Mouse (Mus musculus) B cell, adult 2 months (primary cell): ENCODE results near the gene Rhebl1.
A peak's percentile ranks its signal among the peaks of the same experiment; 100 is the strongest.

Experiments used
- DNase-seq, 2 experiments: peaks; one replicate each; pipeline ENCODE4 v3.0.0; 2022

The Rhebl1 gene

DNA sequence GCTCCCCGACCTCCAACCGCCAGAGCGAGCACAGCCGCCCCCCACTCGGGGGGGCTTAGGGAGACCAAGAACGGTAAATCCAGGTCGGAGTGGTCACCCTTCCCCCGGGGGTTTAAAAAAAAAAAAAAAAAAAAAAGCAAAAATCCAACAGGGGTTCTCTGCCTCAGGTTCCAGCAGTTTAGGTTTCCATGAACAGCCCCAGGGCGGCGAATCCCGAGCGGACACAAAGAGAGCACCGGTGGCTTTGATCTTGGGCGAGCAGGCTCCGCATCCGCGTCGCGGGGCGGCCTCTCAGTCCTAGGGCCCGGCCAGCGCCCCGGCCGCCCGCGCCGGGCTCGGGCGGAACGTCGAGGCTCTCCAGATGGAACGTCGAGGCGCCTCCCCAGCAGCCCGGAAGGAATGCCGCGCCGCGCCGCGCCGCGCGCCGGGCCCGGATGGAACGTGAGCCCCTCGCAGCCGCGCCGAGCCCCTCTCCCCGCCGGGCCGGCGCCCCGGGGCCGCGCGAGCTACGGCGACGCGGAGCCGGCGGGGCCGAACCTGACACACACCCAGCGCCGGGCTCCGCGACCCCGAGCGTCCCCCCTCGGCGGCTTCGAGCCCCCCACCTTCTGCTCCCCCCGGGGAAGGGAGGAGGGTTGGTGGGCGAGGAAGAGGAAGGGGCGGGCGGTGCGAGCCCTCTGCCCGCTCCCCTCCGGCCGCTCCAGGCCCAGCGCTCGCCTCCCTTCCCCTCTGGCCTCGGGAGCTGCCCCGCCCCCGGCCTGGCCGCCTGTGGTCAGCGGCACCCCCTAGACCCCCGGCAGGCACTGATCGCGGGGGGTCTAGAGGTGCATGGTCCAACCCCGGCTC is 23.0 kb downstream of the Rhebl1 start, which contains the start of gene Kmt2d:
Kmt2d (minus strand) TSS at position 135 of the 846 bp plus-strand sequence.
- peak in 1 of 2 experiments; percentile 31 for DNase-seq

DNA sequence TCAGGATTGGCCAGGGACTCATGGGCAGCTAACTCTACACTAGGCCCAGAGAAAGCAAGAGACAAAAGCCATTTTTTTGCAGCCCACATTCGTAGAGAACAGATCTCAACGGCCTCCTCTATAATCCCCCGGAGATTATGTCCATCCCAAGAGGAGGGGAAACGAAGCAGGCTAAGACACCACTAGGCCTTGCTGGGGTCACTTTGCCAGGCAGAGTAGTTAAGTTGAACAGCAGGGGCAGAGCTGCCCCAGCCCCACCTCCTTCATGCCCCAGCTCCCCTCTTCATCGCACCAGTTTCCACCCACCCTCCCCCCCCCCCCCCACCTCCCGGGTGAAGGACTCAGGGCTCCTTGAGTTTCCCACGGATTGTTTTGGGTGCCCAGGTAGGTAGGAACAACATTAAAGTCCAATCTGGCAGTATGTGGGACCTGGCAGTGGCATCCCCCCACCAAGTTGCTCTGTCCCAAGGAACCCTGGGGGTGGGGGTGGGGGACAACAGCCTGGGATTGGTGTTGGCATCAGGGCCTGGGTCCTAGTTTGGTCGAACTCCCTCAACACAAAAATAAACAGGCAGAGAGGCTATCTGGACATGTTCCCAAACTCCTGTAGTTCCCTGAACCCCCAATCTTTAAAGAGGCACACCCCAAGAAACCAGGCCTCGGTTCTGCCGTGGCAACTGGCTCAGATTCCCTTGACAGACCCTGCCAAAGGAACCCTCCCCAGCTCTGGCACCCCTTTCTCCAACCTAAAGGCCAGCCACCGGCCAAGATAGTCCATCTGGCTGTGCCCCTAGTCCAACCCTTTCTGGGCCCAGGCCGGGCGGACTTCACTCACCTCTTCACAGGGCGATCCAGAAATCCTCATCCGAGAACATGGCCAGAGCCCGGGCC is 23.9 kb downstream of the Rhebl1 start:
- DNase-seq, result peak in 1 of 2 experiments; percentile 10

DNA sequence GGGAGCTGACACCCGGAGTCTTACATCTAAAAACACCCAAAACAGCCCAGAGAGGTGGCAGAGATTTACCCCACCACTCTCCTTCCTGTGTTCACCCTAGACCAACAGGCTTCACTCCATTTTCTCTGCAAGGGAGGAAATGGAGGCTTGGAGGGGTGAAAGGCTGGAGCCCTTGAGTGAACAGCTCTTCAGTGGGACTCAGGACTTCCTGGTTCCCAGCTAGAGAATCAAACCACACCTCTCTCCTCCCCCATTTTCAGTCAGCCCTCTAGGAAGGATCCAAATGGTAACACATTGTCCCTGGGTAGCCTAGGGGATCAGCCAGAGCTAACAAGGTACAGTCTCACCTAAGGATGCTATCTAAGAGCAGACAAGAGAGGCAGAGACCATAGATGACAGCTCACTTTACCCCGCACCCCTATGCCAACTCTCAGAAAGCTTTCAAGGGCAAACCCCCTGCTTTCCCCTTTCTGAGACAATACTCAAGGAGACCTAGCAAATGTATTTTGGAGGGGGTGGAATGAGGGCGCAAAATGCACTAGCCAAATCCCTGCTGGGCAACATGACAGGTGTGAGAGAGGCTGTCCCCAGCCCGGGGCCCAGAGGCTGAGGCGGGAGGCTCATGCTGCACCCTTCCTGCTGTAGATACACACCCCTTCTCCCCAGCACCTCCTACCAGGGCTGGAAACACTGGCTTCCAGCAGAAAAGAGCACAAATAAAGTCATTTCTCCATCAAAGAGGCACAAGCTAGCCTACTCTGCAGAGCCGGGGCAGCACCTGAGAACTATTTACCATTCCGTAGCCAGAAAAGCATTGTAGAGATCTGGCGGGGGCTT is 24.8 kb downstream of the Rhebl1 start:
- no peak for DNase-seq

DNA sequence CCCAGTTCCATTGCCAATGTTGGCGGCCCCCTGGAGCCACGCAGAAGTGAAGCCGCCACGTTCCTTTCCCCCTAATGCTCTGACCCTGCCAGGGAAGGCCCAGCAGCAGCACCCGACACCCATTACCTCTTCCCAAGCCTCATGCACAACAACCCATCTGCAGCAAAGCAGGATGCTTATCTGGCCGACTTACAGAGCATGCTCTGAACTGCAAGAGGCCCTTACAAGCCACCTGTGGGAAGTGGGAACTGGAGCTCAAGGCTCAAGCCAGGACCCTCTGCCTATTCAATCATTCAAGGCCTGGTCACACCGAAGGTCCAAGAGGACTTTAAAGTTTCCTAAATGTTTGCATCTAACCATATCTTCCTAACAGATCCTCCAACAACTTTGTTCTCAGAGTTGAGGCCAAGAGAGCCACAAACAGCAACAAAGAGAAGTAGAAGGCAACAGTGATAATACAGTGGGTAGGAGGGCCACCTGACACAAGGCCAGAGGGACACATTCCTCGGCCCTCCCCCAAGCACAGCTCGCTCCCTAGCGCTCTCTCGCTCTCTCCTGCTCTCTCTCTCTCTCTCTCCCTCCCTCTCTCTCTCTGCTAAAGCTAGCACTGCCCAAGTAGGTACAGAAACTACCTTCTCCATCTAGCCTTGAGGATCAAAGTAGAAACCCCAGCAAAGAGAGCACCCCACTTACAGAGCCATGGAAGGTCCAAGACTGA is 25.8 kb downstream of the Rhebl1 start:
- no peak for DNase-seq

DNA sequence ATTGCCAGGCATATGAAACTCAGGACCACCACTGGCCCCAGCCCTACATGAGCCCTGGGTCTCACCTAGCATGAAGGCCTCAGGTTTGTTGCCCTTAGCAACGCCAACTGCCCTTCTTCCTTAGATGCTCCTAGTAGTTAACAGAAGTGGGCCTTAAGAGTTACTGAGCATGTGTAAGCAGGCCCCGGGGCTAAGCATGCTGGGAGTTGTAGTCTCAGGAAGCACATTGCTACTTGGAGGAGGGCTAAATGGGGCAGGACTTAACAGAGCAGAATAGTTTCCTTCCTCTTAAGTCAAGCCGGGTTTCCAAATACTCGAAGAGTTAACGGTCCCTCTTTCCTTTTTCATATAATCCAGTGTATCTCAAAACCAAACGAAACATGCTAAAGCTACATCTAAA is 27.0 kb downstream of the Rhebl1 start:
- DNase-seq, result peak; percentile 79 to 82

DNA sequence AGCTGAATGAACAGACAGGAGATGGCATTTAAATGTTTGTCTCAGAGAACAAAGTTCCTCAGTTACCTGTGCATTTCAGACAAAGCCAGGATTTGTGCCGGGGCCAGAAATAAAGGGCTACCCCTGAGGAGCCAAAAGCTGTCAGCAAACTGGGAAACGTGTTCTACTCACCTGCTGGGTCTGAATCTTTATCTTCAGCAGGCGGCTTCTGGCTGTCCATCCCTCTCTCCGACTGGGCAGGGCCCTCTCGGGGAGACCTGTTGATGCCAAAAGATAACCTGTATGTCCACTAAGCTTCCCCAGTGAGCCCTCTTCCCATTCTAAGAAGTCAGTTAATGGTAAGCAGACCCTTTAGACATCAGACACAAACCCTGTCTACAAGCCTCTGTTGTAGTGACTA is 27.8 kb downstream of the Rhebl1 start:
- no peak for DNase-seq

DNA sequence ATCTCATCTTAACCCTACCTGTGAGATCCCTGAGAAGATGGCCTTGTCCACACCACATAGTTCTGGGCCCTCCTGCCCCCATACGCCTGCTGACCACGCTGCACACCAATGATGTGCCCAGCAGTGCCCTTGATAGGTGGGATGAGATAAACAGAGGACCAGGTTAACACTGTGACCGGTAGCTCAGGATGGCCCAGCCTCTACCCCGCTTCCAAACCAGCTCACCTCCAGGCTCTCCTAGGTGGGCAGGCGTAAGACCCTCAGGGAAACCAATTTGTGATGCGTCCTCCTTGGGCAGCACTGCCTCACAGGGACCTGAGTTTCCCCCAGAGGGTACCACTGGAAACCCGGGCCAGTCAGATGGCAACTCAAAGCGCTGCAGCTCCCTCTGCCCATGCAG is 28.6 kb downstream of the Rhebl1 start:
- DNase-seq, result no peak

DNA sequence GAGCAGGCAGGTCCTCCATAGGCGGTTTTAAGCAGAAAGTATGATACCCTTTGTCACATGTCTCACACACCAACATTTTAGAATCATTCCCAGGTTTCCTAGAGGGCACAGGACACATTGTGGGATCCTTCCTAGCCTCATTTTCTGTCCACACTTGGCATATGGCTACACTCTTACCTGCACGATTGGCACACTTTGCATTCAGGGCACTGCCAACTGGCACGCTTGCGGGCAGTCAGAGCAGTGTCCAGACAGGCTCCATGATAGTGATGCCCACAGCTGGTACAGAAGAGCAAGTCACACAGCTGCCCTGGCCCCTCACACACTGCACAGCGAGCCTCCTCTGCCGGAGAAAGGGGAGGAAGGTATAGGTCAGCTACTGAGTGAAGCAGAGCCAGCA is 29.4 kb downstream of the Rhebl1 start:
- DNase-seq, result no peak

DNA sequence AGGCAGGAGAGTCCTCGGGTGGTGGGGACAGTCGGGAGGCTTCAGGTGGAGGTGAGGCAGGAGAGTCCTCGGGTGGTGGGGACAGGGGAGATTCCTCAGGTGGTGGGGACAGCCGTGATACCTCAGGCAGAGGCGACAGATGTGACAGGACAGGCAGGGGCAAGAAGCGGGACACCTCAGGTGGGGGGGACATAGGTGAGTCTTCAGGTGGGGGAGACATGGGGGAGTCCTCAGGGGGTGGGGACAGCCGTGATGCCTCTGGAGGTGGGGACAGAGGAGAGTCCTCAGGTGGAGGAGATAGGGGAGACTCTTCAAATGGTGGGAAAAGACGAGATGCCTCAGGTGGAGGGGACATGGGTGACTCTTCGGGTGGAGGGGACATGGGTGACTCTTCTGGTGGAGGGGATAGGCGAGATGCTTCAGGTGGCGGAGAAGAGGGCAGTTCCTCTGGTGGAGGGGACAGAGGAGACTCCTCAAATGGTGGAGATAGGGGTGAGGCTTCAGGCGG is 30.8 kb downstream of the Rhebl1 start:
- DNase-seq, result no peak

DNA sequence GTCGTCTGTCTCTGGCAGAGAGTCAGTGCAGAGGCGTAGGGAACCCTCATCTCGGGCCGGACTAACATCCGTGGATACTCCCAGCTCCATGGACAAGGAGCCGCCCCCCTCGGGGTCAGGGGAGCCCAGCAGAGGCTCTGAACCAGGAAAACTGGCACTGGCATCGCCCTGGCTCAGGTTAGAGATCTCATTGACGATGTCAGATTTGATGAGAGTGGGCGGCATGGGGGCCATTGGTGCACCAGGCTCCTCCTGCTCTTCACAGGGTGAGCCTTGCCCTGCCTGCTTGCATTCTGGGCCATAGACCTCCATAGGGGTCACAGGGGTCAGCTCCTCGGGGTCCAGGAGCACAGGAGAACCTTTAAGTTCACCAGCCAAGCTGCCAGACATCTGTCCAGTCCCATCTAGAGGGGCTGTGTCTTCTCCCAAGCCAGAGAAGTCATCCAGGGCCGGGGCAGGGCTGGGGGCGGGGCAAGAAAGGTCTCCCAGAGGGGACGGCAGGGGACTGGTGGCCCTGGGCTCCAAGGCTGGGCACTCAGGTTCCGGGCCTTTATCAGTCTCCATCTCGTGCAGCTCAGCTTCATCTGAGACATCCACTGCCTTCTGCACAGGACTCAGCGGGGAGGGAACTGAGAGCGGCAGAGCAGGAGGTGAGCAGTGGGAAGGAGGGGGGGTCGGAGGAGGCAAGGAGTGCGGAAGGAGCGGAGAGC is 32.5 kb downstream of the Rhebl1 start:
- no peak for DNase-seq

DNA sequence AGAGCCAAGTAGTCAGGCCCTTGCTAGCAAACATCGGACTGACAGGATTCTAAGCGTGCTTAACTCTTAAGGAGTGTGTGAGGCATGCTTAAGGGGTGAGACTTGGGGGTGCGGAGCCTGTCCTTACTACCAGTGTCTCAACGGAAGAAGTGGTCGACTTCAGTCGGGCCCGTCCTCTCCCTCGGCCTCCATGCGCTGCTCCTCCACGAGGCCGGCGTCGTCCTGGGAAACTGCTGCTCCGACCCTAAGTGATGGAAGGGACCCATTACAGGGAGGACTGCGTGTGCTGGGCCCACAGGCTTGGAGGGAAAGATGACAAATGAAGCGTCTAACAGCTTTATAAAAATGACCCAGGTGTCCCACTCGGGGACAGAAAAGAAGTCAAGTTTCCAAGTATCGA is 33.4 kb downstream of the Rhebl1 start:
- no peak for DNase-seq

DNA sequence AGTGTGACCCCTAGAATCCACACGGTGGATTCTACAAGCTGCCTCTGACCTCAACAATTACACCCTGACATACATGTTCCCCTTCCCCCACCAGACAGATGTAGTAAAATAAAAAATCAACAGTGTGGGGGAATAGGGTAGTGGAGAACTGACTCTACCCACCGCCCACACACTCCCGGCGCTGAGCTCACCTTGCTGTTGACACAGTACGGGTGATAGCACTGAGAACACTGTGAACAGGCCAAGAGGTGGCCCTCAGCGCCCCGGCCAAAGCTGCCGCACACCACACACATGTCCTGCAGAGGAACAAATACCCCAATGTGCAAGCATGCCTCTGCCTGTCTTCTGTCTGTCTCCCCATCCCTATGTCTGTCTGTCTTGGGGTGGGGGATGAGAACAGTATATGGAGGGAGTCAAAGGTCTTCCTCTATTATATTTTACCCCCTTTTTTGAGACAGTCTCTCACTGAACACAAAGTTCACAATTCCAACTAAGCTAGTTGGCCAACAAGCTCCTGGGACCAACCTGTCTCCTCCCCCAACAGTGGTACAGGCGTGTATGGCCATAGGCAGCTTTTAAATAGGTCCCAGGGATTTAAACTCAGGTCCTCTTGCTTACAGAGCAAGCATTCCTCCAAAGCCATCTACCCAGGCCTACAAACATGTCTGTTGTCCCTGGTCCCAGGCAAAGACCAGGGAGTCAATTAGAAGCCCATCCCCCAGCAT is 34.9 kb downstream of the Rhebl1 start:
- DNase-seq, result no peak

DNA sequence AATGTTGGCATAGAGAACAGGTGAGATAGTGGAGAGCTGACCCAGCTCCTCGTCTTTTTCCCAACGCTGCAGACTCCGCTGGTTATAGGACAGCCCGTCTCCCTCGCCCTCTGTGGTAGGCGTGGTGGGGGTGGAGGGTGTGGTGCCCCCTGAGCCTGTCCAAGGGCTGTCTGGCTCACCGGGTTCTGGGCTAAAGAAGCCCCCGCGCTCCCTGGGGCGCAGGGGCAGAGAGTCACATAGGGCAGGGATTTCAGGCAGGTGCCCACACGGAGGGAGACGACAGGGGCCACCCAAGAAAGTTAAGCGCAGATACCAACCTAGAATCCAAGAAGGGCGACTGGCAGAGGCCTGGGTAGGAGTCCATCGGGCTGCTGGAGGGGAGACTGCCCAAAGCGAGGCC is 40.1 kb downstream of the Rhebl1 start:
- DNase-seq, result no peak

DNA sequence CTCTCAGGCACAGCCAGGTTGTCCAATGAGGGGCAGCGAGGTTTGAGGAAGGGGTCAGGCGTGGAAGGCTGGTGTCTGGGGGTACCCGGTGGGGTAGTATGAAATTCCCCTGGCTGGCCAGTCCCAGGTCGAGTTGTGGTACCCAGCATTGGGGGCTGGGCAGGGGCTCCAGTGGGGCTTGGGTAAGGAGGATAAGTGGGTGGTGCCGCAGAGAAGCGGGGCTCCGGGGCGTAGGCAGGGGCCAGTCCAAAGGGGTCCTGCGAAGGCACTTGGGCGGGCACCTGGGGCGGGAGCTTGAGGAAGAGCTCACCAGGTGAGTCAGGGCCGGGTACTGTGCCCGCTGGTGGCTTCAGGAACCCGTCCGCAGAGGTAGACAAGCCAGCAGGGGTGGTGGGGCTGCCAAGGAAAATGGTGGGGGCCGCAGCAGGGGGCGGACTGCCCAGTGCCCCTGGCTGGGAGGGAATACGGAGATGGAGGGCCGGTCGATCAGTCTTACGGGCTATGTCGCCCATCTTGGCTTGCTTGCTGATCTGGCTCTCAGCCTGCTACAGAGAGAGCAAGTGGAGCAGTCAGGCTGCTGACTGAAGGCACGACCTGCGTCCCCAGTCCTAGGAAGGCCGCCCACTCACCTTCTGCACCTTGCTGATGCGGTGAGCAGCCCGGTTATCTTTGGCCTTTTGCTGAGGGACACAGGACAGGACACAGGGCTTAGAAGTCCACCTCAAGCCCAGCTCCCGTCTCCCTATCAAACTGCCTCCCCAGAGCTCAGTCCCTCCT is 41.0 kb downstream of the Rhebl1 start:
- DNase-seq, result no peak

DNA sequence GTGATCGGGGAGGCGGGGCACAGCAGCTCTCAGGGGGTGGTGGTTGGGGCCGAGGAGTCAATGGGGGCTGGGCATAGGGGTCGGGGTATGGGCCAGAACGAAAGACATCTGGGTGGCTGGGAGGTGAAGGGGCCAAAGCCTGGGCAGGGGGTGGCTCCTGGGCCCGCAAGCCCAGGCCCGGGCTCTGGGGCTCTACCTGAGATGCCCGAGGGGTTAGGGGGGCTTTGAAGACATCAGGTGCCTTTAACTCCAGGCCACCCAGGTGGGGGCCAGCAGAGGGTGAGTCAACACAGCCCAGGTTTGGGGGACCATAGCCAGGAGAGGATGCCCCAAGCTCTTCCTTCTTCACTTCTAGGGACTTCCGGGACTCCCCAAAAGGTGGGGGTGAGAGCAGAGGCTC is 41.6 kb downstream of the Rhebl1 start:
- no peak for DNase-seq

DNA sequence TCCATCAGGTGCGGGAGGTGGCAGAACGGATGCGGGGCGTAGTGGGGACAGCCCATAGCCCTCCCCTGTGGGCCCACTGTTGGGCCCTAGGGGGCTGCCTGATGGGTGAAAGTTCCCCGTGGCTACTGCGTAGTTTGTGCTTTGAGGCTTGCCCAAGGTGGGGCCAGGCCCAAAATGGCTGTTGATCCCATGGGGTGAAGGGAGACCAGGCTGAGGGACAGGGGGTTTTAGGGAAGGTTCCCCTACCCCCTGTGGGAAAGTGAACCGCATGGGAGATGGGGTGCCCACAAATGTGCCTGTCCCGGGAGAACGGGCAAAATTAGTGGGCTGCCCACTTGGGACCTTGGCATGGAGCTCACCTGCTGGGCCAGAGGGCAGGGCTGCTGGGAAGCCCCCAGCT is 42.3 kb downstream of the Rhebl1 start:
- no peak for DNase-seq

DNA sequence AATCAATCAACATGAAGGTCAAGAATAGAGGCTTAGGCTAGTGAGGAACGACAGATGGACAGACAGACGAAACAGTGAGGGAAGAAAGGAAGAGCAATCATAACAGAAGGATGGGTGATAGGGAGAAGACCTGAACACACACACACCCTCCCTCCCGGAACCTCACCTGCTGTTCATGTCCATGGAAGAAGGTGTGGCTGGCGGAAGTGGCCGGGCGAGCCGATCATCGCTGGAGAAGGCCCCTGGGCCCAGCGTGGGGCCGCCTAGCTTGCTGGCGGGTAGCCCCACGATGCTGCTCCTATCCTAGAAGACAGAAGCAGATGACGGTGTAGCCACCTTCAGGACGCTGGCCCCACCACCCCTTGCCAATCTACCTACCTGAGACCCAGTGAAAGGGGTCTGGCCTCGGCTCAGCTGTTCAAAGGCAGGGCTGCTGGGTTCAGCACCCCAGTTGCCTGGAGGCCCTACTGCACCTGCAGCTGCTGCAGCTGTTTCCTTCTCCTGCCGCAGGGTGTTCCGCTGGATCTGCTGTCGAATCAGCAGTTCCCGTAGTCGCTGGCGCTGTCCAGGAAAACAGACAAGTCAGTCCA is 43.0 kb downstream of the Rhebl1 start:
- DNase-seq, result no peak

DNA sequence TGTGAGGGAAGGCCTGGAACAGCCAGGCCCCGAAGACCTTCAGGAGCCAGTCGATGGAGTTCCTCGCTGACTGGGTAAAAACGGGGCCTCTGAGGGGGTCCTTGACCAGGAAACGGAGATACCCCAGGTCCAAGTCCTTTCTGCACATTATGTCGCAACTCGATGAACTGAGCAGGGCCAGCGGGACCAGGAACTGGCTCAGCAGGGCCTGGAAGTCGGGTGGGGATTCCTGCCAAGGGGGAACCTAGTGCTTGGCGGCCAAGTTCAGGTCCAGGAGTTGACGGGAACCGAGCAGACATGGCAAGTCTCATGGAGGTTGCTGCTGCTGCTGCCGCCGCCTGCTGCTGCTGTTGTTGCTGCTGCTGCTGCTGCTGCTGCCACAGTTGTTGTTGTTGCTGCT is 43.7 kb downstream of the Rhebl1 start:
- DNase-seq, result no peak

DNA sequence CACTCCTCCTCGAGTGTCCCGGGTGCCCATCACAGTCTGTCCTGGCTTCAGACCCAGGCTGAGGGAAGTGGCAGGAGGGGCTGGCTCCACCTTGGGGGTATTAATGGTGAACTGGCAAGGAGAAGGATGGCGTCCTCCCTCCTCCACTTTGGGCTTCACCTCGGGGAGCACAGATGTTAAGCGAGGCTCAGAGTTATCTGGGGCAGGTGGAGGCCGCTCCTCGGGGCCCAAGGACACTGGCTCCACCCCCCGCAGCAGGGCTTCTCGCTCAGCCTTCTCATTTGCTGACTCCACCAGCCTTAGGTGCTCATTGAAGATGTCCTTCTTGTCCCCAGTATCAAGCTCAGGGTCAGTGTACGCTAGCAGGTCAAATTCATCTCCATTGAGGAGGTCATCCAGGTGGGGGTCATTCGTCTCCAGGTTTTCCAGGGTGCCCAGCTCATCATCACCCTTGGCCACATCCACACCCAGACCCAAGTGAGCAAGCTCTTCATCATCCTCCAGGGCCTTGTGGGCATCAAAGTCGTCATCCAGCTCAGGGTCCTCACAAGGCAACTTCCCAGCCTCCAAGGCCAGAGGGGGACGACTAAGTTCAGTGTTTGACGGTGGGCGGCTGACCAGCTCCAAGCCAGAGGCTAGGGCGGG is 44.3 kb downstream of the Rhebl1 start:
- no peak for DNase-seq
